Mouse (Mus musculus) stomach, embryonic 16.5 days (tissue): ENCODE measurements at regions not wholly inside any gene's neighbourhood (a gene's known extent, or its start where the extent isn't known, plus 50 kb on each side); places are given as distances from the start of the nearest gene placed in this dataset.

Source experiments
- ATAC-seq: fragments of 200-750 bp; cut with Nextera tagmentation; 2 replicates; pipeline ENCODE4 v1.8.0; 2017; ENCODE audit warnings: moderate number of reproducible peaks, moderate TSS enrichment; ENCODE audit not compliant: insufficient read depth, low FRiP score
- H3K27ac ChIP-seq: fragments of 300-500 bp; sonication (generic); 2 replicates; pipeline ENCODE4 v1.5.1; 2014; ENCODE audit warnings: low read length
- H3K27me3 ChIP-seq: fragments of 300-500 bp; sonication (generic); 2 replicates; pipeline ENCODE4 v1.6.1; 2014; ENCODE audit warnings: low read length, control low read depth, mixed read lengths; ENCODE audit not compliant: control insufficient read depth, insufficient read depth
- H3K36me3 ChIP-seq: fragments of 300-500 bp; sonication (generic); 2 replicates; pipeline ENCODE4 v1.6.1; 2014; ENCODE audit warnings: low read length; ENCODE audit not compliant: control insufficient read depth, insufficient read depth
- H3K4me1 ChIP-seq: fragments of 300-500 bp; sonication (generic); 2 replicates; pipeline ENCODE4 v1.6.1; 2014; ENCODE audit warnings: low read length, control low read depth, mixed read lengths; ENCODE audit not compliant: control insufficient read depth, insufficient read depth
- H3K4me2 ChIP-seq: fragments of 300-500 bp; sonication (generic); 2 replicates; pipeline ENCODE4 v1.6.1; 2014; ENCODE audit warnings: low read depth, low read length, mixed read lengths
- H3K4me3 ChIP-seq: fragments of 300-500 bp; sonication (generic); replicated peaks from 2 replicates; pipeline ENCODE4 v1.5.1; 2014; ENCODE audit warnings: mild to moderate bottlenecking, low read length
- H3K9ac ChIP-seq: fragments of 300-500 bp; sonication (generic); 2 replicates; pipeline ENCODE4 v1.6.1; 2014; ENCODE audit warnings: low read length
- H3K9me3 ChIP-seq: fragments of 300-500 bp; sonication (generic); replicated peaks from 2 replicates; pipeline ENCODE4 v1.6.1; 2016; ENCODE audit warnings: low read length, control low read depth; ENCODE audit not compliant: control insufficient read depth
- WGBS: fragments of 180-500 bp; shearing (Covaris S2); extraction: QIAGEN DNeasy Blood & Tissue Kit; methylation state at CpG from one replicate; pipeline ENCODE4 v1.1.7; 2014; 5-methylcytosine and 5-hydroxymethylcytosine counted together

DNA sequence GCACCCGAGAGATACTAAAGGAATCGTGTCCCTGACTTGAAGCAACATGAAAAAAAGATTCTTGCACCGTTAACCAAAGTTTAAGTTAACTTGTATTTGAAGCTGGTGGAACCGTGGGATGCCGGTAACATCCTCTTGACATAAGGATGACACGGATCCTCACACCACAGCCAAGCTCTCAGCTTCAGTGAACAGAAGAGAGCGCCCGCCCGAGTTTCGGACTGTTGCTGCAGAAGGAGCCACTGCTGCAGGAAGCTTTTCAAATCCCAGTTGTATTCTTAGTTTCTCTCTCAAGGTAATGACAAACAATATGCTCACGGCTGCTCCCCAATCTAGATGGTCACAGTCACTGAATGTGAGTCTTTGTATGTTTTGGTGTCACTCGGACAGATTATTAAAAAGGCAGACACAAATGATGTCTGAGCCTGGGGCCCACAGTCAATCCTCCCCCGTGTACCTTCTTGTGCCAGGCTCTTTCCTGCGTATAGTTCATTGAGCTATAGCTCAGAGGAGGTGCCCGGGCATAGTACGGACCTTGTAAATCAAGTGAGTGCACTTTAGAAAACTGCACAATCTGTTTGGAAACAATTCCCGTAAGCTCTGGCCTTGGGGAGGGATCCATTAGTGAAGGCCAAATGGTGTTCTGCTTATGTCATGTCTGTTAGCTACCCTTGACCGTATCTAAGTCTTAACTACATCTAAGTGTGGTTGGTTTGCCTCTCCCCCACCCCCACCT is 99.3 kb upstream of the Ankrd55 start:
- Histone ChIP-seq H3K9ac (no peak overlapping the region), H3K4me2 (no peak overlapping the region), H3K27me3 (no peaks in the 10 kb centered on the region), H3K27ac (no peak overlapping the region), H3K4me3 (no peak overlapping the region), H3K4me1 (peaks cover 30% of the 10 kb centered on the region), H3K9me3 (no peaks in the 10 kb centered on the region), H3K36me3 (no peaks in the 10 kb centered on the region)
- ATAC-seq = no peak
- 63% methylated on average over 18 of the region's 18 CpGs for WGBS

DNA sequence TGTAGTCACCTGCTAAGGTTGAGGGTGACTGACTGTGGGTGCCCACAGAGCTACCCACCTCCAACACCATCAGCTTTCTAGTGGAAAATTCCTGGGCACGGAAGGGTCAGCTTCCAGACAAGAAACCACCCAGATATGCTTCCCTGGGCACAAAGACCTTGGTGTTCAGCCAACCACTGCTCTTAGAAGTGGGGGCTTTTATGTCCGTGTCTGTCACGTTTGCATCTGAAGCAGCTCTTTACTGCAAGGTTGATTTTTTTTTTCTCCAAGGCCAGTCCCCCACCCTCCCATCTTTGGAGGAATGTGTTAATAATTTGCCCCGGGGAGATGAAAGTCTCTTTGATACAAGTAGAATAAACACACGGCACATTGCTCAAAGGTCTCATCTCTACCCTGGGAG is 98.6 kb upstream of the Ankrd55 start:
- WGBS = 31% methylated on average over 5 of the region's 5 CpGs
- Histone ChIP-seq H3K4me2 (no peak overlapping the region), H3K4me1 (peaks cover 30% of the 10 kb centered on the region), H3K36me3 (no peaks in the 10 kb centered on the region), H3K27me3 (no peaks in the 10 kb centered on the region), H3K4me3 (no peak overlapping the region), H3K27ac (no peak overlapping the region), H3K9ac (no peak overlapping the region), H3K9me3 (no peaks in the 10 kb centered on the region)
- no peak for ATAC-seq

DNA sequence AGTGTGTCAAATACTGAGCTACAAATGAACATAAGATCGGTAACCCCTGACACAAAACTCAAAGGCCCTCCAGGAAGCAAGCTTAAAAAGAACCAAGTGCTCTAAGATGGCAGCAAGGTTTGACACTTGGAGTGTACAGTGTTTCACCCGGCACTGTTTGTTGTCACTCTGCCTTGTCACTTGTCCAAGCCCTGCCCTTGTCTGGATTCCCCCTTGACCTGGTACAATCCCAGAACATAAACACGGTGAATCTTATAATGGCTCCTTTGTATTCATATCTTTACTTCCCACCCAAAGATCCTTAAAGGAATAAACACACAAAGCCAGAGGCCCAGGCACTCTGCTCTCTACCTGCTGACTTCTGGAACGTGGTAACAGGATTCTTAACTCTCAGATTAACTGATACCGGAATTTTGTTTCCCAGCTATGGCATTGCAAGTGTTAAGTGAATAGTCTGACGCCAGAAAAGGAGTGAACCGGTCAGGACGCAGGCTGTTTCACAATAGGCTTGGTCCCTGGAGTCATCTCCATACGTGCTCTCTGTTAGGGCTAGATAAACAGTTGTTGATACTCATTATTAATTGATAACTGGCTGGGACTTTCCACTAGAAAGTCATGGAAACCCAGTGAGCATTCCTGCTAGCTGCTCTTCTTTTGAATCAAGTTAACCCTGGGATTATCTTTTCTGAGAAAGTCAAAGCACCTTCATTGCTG is 95.9 kb upstream of the Ankrd55 start:
- no peak overlapping the region for H3K4me3 ChIP-seq
- no peak overlapping the region for H3K4me2 ChIP-seq
- no peak overlapping the region for H3K27ac ChIP-seq
- WGBS = 31% methylated on average over 9 of the region's 9 CpGs
- peaks cover 40% of the 10 kb centered on the region for H3K4me1 ChIP-seq
- H3K9ac ChIP-seq = no peak overlapping the region
- H3K27me3 ChIP-seq = no peaks in the 10 kb centered on the region
- no peaks in the 10 kb centered on the region for H3K36me3 ChIP-seq
- no peaks in the 10 kb centered on the region for H3K9me3 ChIP-seq
- no peak for ATAC-seq

DNA sequence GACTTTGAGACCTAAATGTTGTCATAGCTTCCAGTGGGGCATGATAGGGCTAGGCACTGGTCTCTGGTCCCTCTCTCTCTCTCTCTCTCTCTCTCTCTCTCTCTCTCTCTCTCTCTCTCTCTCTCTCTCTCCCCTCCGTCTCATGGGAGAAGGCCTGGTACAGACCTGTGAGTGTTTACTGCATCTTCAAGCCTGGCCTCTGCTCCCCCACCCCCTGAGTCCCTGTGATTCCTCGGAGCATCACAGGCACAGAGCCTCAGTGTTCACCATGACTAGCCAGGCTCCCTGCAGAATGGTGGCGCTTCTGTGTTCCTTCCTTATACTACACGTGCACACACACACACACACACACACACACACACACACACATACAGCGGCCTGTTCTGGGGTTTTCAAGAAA is 94.6 kb upstream of the Ankrd55 start:
- H3K9ac ChIP-seq = no peak overlapping the region
- no peak overlapping the region for H3K4me2 ChIP-seq
- H3K4me1 ChIP-seq = peaks cover 35% of the 10 kb centered on the region
- 78% methylated on average over 5 of the region's 5 CpGs for WGBS
- no peaks in the 10 kb centered on the region for H3K9me3 ChIP-seq
- H3K27ac ChIP-seq = no peak overlapping the region
- ATAC-seq = no peak
- H3K4me3 ChIP-seq = no peak overlapping the region
- no peaks in the 10 kb centered on the region for H3K27me3 ChIP-seq
- no peaks in the 10 kb centered on the region for H3K36me3 ChIP-seq

DNA sequence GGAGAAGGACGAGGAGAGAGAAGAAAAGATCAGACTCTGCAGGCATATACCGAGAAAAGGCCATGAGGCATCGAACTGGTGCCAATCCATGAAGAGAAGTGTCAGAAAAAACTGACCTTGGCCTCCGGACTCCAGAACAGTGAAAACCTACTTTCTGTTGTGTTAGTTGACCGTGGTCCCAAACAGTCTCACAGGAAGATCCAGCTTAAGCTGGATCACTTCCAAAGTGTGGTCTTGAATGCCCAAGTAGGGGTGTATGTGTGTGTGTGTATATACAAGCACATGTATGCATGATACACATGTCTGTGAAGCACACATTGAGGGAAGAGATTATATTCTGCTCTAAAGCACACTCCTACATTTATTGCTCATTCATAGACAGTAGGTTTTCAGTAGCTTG is 93.3 kb upstream of the Ankrd55 start:
- WGBS = 80% methylated on average over 5 of the region's 5 CpGs
- ATAC-seq = no peak
- Histone ChIP-seq H3K9me3 (no peaks in the 10 kb centered on the region), H3K9ac (no peak overlapping the region), H3K4me3 (no peak overlapping the region), H3K4me2 (no peak overlapping the region), H3K36me3 (no peaks in the 10 kb centered on the region), H3K27me3 (no peaks in the 10 kb centered on the region), H3K4me1 (peaks cover 24% of the 10 kb centered on the region), H3K27ac (no peak overlapping the region)

DNA sequence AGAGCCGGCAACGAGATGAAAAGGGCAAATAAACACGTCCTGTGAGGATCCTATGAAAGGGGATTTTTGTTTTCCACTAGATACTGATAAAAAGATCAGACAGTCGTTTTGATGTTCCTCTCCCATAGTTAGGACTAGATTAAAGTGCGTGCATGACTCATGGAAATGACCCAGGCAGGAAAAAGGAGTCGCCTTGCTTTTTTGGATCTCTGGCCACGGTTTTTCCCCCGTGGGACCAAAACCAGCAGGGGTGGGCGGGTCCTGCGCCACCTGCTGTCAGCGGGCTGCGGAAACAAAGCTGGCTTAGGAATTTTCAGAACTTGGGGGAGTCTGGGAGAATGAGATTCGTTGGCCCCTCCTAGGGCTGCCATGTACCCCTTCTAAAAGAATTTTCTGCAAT is 91.5 kb upstream of the Ankrd55 start:
- peaks cover 23% of the 10 kb centered on the region for H3K4me1 ChIP-seq
- no peaks in the 10 kb centered on the region for H3K27me3 ChIP-seq
- peak overlapping the region; percentile 21; the same call in 1 of the 2 replicates for H3K4me3 ChIP-seq
- H3K4me2 ChIP-seq = peak overlapping the region; percentile 55
- H3K36me3 ChIP-seq = no peaks in the 10 kb centered on the region
- 4% methylated on average over 13 of the region's 13 CpGs for WGBS
- H3K9ac ChIP-seq = peak overlapping the region; percentile 43
- H3K27ac ChIP-seq = peak overlapping the region; percentile 60; the same call in 1 of the 2 replicates
- H3K9me3 ChIP-seq = no peaks in the 10 kb centered on the region
- no peak for ATAC-seq

DNA sequence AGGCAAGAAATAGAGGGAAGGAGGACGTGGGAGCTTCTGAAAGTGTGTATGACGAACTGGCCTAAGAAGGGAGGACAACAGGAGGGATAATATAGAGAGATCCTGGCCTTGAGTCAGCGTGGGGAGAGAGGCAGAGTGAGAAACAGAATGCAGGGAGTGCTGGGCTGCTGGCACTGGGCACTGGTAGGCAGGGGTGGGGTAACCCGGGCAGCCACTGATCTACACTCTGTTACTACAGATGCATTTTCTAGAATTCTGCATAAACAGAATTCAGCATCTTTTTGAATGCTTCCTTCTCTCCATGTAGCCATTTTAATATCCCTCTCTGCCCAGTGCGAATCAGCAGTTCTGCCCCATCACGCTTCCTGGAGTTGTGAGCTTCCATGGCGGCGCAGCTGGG is 84.5 kb upstream of the Ankrd55 start:
- Histone ChIP-seq H3K4me3 (no peak overlapping the region), H3K9me3 (no peaks in the 10 kb centered on the region), H3K9ac (no peak overlapping the region), H3K4me1 (no peaks in the 10 kb centered on the region), H3K4me2 (no peak overlapping the region), H3K36me3 (no peaks in the 10 kb centered on the region), H3K27me3 (no peaks in the 10 kb centered on the region), H3K27ac (no peak overlapping the region)
- WGBS = 82% methylated on average over 8 of the region's 8 CpGs
- no peak for ATAC-seq

DNA sequence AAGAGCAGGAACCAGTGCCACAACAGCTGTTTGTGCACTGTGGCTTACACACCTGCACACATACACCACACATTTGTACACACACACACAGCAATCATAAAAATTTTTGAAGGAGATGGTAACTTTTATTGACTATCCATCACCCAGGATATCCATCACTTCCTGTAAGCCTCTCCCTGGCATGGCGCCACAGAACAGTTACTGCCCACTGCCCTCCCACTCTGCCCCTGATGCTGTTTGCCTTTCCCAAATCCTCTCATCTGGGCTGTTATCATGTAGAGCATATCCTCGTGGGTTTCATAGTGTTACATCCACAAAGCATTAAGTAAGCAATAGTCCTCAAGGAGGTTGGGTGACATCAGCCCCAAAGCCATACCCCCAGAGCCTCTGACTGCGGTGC is 84.0 kb upstream of the Ankrd55 start:
- no peak for ATAC-seq
- 52% methylated on average over 3 of the region's 3 CpGs for WGBS
- H3K9me3 ChIP-seq = no peaks in the 10 kb centered on the region
- H3K9ac ChIP-seq = no peak overlapping the region
- H3K4me3 ChIP-seq = no peak overlapping the region
- H3K4me1 ChIP-seq = no peaks in the 10 kb centered on the region
- H3K4me2 ChIP-seq = no peak overlapping the region
- H3K36me3 ChIP-seq = no peaks in the 10 kb centered on the region
- H3K27me3 ChIP-seq = no peaks in the 10 kb centered on the region
- H3K27ac ChIP-seq = no peak overlapping the region

DNA sequence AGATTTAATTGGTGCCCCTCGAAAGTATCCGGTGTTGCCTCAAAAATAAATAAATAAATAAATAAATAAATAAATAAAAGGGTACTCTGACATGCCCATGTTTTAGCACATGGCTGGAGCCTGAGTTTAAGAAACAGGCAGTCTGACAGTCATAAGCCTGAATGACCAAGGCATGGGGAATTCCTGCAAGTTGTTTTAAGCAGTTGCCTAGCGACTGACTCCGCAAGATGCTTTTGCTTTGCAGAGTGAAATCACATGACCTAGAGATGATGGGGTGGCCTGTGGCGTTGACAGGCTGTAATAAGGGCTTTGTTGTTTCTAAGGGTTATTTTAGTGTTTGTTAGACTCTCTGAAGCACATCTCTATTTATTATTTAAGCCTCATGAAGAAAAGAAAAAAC is 83.4 kb upstream of the Ankrd55 start:
- no peaks in the 10 kb centered on the region for H3K9me3 ChIP-seq
- H3K36me3 ChIP-seq = no peaks in the 10 kb centered on the region
- H3K4me2 ChIP-seq = no peak overlapping the region
- no peaks in the 10 kb centered on the region for H3K27me3 ChIP-seq
- no peak for ATAC-seq
- no peak overlapping the region for H3K4me3 ChIP-seq
- H3K27ac ChIP-seq = no peak overlapping the region
- no peaks in the 10 kb centered on the region for H3K4me1 ChIP-seq
- H3K9ac ChIP-seq = no peak overlapping the region
- WGBS = 78% methylated on average over 5 of the region's 5 CpGs
